Mouse (Mus musculus) right cerebral cortex, postnatal 36 days (tissue): ENCODE measurements around the gene Smim11.

Source experiments
- DNase-seq, 2 experiments: peaks; one replicate each; pipeline ENCODE4 v3.0.0; 2022; ENCODE audit warnings: low spot score in 2 of 2, mixed read lengths in 1 of 2

Gene Smim11

DNA sequence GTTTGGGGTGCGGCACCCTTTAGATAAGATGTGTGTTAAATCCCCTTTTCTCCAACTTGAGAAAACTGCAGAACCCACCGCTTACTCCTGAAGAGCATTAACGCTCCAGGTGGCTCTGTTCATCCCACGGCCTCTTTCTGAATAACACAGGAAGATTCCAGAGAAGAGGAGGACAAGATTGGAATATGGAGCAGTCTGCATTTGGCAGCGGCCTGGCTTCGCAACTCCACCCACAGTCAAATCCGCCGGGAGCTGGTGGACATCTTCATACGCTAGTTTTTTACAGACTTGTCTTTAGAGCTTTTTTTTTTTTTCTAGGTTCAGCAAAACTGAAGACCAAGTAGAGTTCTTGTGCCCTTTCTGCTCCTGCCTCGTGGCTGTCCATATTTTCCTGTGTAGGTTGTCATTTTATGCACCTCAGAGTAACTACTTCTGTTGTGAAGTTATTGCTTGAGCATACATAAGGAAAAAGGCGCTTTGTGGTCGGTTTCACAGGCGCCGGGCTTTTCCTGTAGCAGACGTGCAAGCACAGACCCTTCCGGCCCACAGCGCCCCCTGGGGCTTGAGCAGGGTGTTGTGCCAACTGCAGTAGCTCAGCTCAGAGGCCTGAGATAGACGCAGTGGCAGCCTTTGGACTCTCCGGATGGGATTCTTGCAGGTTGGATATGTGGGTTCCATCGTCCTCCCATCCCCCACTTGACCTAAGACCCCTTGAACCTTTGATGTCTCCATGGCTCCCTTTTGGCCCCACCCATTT is 18.4 kb downstream of the Smim11 start:
- DNase-seq: peak; percentile 56 to 69

DNA sequence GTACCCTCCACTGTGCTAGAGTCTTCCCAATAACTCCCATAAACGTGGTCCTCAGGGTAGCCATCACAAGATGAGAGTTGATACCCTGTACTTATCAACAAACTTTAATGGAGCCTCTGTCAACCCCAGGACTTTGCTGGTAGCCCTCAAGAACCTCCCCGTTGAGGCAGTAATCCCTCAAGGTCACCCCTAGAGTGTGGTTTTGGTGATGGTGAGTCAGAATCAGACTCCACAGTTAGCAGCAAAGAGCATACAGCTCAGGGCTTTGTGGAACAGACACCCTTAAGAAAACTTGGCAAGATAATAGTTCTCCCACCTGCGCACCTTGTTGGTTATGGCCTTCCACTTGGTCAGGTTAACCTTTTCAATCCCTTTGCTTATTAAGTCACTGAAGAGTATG is 19.3 kb downstream of the Smim11 start:
- no peak for DNase-seq

DNA sequence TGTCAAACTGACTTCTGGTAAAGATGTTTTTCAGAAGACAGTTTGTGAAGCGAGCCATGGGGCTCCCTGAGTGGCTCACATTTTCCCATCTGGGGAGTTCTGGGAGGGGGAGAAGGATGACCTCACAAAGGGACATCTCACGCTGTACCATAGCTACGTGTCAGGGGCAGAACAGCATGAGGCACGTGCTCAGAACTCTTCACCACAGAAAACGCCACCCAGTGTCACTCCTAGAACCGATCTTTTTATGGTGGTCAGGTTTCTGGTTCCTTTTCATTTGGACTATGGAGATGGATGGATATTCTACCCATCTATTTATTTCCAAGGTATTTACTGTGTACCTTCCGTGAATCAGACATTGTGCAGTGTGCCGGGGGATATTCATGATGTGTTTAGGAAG is 20.3 kb downstream of the Smim11 start, which contains the start of gene Fam243:
Gene Fam243 (minus strand): TSS at position 101 of the 400 bp plus-strand sequence.
- DNase-seq: no peak

DNA sequence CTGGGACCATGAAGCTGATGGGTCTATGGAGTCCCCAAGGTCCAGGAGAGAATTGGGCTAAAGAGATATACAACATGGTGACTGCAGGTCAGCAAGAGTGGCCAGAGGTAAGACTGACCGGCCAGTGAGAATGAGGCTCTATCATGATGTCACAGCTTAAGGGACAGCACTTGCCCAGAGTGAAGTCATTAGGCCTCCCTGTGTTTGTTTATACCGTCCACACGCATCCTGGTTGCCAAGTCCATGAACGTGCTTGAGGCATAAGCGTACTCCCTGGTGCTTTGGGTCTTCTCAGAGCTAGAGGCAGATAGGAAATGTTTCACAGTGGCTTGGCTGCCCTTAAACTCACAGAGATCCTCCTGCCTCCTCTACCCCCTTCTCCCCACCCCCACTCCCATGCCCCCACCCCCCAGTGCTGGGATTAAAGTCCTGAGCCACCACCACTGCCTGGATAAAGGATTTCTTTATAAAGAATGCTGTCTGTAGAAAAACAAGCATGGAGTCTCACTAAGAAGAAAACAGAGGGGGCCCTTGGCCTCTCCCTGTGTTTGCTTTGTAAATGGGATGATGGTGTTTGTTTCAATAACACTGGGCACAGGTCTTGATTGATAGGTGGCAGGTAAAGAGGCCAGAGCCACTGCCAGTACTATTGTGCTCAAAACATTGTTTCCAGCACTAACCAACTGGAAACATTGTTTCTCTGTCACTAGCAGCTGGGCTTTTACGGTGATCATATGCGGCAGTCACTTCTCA is 23.4 kb downstream of the Smim11 start:
- no peak for DNase-seq

DNA sequence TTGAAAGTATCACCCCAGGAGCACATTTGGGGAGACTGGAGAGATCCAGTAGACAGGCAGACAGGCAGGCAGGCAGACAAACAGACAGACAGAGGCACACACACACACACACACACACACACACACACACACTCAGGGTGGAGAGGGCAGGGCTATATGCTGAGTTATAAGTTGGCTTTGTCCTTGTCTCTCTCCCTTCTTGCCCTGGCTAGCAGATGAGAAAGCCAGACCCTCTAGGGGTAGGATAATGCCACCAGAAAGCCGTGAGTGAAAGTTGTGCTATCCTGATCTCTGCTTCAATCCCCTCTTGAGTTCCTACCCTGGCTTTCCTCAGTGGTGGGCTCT is 23.9 kb downstream of the Smim11 start:
- DNase-seq: no peak

DNA sequence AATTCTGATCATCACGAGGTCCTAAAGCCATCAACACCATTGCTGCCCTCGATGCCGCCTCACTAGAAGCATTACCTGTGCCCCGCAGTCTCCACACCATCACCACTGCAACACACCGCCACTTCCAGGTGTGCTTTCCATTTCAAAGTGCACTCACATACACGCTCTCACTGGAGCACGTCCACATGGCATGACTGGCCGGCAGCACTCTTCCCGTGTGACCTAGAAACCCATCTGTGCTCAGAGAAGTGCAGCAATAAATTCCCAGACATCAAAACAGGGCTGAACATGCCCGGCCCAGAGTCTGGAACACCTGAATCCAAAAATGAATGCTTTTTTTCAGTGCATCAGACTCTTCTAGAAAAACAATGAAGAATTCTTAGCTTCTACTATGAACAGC is 26.8 kb downstream of the Smim11 start:
- no peak for DNase-seq

DNA sequence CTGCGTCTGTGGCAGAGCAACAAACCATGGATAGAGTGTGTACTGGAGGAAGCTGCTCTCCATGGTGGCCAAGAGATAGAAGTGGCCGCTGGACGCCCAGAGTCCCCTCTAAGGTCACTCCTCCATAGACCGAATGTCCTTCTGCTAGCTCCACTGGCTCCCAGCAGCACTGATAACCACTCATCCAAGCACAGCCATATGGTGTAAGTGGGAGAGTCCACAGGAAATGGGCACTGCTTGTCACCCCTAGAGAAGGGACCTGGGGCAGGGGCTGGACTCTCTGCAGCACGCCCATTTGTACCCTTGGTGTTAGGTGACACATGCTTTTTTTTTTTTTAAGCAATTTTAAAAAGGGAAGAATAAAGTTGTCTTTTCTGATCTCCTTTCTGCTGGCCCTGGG is 29.9 kb downstream of the Smim11 start:
- no peak for DNase-seq

DNA sequence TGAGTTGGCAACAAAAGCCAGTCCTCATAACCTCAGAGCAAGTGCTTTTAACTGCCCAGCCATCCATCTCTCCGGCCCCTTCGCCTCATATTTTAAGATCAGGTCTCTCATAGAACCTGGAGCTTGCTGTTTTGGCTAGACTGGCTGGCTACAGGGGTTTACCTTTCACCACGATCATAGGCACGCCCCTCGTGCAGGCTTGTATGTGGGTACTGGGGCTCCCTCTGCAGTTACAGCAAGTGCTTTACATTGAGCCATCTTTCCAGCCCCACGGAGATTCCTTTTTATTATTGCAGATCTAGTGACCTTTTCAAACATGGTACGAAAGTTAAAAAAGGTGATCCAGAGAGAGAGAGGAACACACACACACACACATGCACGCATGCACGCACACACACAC is 33.5 kb downstream of the Smim11 start:
- no peak for DNase-seq

DNA sequence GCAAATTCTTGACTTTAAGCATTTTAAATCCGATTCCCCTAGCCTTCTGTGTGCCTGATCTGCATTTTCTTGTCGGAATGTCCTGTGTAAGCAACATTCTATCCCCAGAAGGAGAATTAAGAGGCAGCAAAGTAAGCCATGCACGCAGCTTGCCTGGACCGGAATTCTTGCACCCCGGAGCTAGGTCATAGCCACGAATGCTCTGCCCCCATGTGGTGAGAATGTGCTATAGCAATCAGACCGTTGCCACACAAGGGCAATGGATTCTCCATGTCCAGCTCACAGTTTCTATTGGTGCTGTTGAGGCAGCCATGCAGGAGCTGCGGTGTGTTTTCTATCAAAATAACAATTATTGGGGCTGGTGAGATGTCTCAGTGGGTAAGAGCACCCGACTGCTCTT is 35.2 kb downstream of the Smim11 start:
- peak; percentile 54 to 58 for DNase-seq

DNA sequence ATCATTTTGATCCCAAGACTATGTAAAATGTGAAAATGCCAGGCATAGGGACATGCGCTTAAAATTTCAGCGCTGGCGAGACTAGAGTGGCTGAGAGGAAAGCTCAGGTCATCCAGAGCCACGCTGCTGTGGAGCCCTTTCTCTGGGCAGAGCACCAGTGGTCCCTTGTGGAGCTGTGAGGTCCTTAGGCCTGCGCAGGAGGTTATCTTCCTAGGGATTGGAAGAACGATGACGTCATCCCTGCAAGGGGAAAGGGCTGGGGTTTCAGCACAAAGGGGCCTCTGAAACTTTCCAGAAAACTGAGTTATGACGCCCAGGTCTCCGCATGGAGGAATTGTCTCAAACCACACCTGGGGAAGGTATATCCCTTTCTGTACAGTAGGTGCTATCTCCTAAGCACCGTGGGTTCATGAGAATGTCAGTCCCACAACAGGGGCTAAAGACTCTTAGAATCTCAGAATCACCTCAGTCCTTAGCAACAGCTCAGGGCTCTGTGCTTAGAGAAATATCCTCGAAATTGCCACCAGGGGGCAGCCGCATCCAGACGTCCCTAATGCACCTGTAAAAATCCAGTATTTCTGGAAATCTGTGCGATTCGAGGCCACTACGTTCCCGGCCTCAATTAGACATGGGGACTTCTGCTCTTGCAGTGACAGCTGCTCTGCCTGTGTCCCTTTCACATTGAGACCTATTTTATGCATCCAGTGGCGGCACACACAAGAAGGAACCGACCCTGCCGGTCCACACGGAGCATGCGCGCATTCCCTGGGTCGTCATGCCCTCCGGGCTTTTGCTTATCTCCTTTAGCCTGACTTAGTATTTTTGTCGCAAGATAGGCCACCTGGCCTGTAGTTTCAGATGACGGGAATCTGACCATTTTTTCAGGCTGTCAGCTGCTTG is 39.8 kb downstream of the Smim11 start:
- peak; percentile 30 to 41 for DNase-seq

DNA sequence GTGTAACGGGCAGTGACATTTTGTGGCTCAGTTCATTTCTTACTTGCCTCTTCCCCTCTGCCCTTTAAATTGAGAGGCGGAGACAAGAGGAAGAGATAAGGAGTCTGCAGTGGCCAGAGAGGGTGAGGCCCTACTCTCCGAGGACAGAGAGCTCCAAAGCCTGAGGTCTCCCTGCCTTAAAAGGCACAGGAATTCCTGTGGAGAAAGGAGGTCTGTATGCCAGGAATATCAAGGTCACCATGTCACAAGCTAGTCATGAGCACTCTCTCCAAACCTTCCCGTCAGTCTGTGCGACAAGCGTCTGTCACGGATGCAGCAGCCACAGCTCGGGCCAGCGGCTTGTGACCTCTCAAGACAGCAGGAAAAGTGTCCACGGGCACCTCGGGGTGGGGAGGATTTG is 44.1 kb downstream of the Smim11 start:
- DNase-seq: no peak

DNA sequence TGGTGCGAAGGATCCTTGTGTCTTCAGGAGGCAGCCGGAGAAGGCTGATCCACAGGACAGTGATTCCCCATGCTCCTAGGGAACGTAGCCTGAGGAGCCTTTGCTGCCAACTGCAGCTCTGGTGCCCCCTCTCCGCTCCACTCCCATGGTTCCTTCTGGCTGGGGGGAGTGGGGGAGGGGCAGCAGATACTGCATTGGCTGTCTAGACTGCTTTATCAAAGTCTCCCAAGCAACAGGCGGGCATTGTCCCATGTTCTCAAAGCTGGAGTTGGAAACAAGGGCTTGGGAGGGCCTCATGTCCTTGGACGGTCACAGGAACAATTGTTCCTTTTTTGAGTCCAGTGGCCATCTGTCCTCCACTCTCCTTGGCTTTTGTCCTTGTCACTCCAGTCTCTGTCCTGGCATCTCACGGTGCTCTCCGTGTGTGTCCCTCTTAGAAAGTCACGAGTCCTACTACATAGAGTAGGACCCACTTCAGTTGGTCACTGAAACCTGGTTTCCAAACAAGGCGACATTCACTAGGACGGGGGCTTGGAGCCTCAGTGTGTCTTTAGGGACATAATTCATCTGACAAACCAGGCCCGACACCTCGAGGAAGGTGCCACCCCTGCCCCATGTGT is 45.3 kb downstream of the Smim11 start:
- no peak for DNase-seq

DNA sequence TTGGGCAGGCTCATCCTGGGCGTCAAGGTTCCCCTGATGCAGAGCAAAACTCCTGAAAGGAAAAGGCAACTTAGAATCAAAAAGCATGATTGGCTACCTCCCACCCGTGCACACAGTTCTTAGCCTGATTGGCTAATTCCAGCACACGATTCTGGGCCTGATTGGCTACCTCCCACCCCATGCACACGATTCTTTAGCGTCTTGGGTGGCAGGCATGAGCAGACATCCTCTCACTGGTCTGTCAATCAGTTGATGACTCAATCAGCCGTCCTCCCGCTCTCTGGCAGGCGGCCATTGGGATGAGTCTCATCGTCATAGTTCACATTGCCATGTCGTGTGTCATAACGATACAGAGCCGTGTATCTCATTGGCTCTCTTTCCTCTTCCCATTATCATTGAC is 47.9 kb downstream of the Smim11 start:
- no peak for DNase-seq

DNA sequence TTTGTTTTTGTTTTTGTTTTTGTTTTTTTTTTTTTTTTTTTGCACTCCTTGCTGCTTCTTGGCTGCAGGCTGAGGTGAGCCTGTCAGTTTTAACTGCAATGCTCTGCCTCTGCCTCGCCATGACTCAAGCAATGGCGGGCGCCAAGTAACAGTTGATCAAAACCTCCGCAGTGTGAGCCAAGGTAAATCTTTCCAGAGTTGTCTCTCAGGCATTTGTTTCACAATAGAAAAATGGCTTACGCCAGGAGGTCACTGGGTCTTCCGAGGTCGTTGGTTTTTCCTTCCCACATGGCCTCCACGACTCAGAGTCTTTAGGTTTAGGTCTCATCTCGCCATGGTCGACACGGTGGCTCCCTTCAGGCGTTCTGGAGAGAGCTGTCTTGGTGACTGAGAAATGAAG is 52.2 kb downstream of the Smim11 start:
- no peak for DNase-seq

DNA sequence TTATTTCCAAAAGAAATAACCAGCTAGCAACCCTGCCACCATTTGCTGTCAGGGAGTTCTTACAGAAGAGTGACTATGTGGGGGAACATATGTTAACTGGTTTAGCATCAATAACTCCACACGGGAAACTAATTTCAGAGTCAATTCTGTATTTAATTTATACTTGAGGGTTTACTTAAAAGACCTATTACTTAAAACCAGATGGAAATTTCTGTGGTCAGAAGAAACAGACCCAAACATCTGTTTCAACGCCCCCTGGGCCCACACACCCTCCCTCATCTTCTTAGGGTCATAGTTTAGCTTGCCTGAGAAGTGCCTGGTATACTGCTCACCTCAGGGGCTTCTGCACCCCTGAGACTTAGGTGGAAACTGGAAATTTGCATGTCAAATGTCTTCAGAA is 52.8 kb downstream of the Smim11 start:
- DNase-seq: no peak

DNA sequence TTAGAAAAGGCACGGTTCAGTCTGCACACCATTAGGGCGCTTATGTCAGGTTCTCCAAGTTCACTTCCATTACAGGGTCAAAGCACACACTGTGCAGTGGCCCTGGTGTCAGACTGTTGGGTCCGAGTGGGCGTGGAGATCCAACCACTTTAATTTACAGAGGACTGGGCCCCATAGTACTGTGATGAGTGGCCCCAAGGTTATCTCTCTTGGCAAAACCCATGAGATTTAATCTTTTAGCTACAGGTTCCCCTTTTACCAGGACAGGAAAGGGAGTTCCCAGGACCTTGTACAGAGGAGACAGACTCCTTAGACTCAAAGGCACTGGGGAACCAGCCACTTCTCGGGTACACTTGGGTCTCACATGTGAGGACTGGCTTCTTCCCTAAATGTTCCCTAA is 54.3 kb downstream of the Smim11 start:
- DNase-seq: no peak

DNA sequence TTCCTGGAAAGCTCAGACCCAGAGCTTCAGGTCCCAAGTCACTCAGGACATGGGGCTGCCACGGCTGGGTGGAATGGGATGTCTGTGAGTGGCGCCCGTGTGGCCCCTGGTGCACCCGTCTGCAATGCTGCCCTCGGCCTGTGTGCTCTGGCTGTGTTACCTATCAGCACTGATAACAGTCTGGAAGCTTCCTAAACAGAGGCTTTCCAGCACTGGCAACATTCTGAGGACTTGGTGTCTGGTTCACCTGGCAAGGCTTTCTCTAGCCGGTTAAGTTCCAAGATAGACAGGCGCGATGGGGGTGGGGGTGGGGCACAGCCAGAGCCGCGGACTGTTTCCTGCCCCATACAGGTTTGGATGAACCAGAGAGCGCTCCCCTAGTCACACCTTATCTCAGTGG is 54.9 kb downstream of the Smim11 start:
- DNase-seq: no peak

DNA sequence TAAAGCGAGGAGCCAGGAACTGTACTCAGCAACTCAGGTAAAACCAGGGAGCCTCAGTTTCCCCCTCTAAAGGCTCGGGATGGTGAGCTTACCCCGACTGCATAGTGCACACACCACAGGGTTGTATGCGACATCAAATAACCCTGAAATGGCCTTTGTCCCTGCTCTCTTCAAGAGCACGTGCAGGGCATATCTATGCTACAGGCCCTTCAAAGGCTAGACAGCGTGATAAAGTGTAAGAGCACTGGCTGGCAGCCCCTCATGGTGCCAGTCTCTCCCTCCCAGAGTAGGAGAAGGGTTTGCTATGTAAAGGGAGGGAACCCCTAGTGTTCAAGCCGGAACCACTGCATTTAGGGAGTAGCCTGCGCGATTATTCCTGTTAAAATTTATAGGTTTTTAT is 55.9 kb downstream of the Smim11 start:
- DNase-seq: no peak

DNA sequence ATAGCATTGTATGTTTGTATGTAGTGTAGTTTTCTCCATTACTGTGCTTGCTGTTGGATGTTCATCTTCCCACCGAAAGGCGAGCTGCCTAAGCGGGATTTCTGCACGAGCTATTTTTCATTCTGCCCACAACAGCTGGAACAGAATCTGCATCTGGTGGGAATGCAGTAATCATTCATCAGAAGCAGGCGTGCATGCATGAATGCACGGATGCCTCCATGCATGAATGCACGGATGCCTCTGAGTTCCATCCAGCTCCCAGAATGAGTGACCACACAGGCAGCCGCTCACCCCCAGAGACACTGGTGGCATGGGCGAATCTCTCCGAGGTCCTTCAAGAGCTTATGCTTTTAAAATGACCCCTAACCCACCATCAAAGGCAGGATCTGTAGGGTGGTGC is 56.5 kb downstream of the Smim11 start:
- DNase-seq: no peak

DNA sequence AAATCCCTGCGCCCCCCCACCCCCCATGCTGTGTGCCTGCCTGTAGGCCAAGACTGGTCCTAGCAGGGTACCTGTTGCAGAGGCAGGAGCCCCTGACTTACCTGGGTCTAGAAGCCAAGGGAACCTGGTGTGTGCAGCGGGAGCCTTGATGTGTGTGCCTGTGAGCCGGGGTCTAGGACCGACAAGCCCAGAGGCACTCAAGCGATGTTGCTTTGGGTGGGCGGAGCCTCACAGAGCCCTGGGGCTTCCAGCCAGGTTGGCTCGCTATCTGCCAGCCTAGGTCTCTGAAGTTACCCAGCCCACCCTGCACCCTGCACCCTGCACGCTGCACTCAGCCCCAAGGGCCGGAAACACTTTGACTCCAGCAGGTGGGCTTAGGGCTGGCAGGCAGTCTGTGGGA is 57.6 kb downstream of the Smim11 start:
- DNase-seq: no peak

DNA sequence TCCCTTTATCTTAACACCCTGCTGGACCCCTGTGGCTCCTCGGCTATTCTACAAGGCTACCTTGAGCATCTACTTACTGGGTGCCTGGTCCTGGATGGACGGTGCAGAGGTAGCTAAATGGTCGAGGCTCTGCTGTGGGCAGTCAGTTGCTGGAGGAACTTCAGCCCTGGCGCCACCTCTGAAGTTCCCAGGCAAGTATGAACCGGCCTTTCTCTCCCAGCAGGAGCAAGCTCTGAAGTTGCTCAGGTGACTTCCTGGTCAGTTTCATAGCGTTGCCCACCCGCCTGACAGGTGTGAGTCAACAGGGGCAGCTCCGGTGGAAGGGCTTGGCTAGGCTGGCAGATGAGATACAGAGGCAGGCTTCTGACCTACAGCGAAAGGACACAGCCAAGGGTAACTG is 58.1 kb downstream of the Smim11 start, which contains the start of gene Kcne1:
Gene Kcne1 (minus strand): TSS at position 240 of the 400 bp plus-strand sequence.
- no peak for DNase-seq

DNA sequence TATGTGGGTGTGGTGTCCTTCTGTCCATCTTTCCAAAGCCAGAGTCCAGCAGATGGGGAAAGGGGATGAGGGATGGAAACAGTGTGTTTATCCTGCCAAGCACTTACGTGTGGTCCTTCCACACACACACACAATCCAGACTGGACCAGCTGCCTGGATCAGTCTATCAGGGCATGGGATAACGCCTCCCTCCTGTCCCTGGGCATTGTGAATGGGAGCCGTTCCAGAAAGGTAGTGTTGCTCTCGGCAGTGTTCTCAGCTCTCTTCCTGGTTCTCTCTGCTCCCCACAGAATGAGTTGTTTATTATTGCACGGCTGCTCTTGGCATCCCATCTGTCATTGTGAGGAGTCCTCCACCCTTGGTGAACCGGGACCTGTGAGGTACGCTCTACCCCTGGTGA is 59.6 kb downstream of the Smim11 start:
- no peak for DNase-seq
